Mouse (Mus musculus) limb, embryonic 14.5 days (tissue): ENCODE data around the gene Syncrip. TPM values are rescaled to one million over a fixed set of nuclear protein-coding genes. Genes with fewer than 3 reads are reported as not detected.

ENCODE experiments used
- ATAC-seq: fragments of 200-750 bp; cut with Nextera tagmentation; 2 replicates; pipeline ENCODE4 v1.8.0; 2017; ENCODE audit warnings: low read depth, moderate number of reproducible peaks, moderate TSS enrichment; ENCODE audit not compliant: low FRiP score
- DNase-seq: peaks from one replicate; pipeline ENCODE4 v3.0.0-alpha.2; 2015; ENCODE audit warnings: low spot score
- H3K27ac ChIP-seq: fragments of 300-500 bp; sonication (generic); replicated peaks from 2 replicates; pipeline ENCODE4 v1.5.1; 2014; ENCODE audit warnings: low read depth, mild to moderate bottlenecking, low read length, moderate library complexity, mixed read lengths
- H3K27me3 ChIP-seq: fragments of 300-500 bp; sonication (generic); 2 replicates; pipeline ENCODE4 v1.6.1; 2014; ENCODE audit warnings: low read length, mixed read lengths; ENCODE audit not compliant: control insufficient read depth, insufficient read depth
- H3K36me3 ChIP-seq: fragments of 300-500 bp; sonication (generic); 2 replicates; pipeline ENCODE4 v1.6.1; 2014; ENCODE audit warnings: mild to moderate bottlenecking, low read length, moderate library complexity, mixed read lengths; ENCODE audit not compliant: control insufficient read depth, insufficient read depth
- H3K4me1 ChIP-seq: fragments of 300-500 bp; sonication (generic); 2 replicates; pipeline ENCODE4 v1.6.1; 2014; ENCODE audit warnings: antibody characterized with exemption, low read length, mixed read lengths; ENCODE audit not compliant: control insufficient read depth, insufficient read depth
- H3K4me2 ChIP-seq: fragments of 300-500 bp; sonication (generic); replicated peaks from 2 replicates; pipeline ENCODE4 v1.6.1; 2014; ENCODE audit warnings: low read depth, mild to moderate bottlenecking, low read length, moderate library complexity; ENCODE audit not compliant: severe bottlenecking
- H3K4me3 ChIP-seq: fragments of 300-500 bp; sonication (generic); replicated peaks from 2 replicates; pipeline ENCODE4 v1.5.1; 2014; ENCODE audit warnings: low read length
- H3K9ac ChIP-seq: fragments of 300-500 bp; sonication (generic); 2 replicates; pipeline ENCODE4 v1.6.1; 2014; ENCODE audit warnings: mild to moderate bottlenecking, low read depth, low read length, moderate library complexity; ENCODE audit not compliant: severe bottlenecking
- H3K9me3 ChIP-seq: fragments of 300-500 bp; sonication (generic); 2 replicates; pipeline ENCODE4 v1.6.1; 2016; ENCODE audit warnings: low read length; ENCODE audit not compliant: control insufficient read depth
- POLR2A ChIP-seq: fragments of 200-500 bp; IDR thresholded peaks from 2 replicates; pipeline ENCODE4 v1.8.0; 2012; ENCODE audit warnings: inconsistent platforms, mild to moderate bottlenecking, moderate library complexity, borderline replicate concordance; ENCODE audit not compliant: insufficient read depth, insufficient read length; ENCODE audit errors: extremely low read depth
- WGBS: fragments of 180-500 bp; shearing (Covaris S2); extraction: QIAGEN DNeasy Blood & Tissue Kit; methylation state at CpG from one replicate; pipeline ENCODE4 v1.1.7; 2014; 5-methylcytosine and 5-hydroxymethylcytosine counted together
- polyA plus RNA-seq, 2 experiments: library from polyadenylated mRNA; depleted of rRNA in 1 of 2; stranded (reverse) in 1 of 2; unstranded in 1 of 2; fragments of >200 nt; fragmentation: Nextera tagmentation in 1 of 2; extraction: Ambion mirVana in 1 of 2; gene quantifications; 2 replicates each; pipeline versions ENCODE4 v1.2.1 to v1.2.3; 2012 to 2014

Gene Syncrip
- polyA plus RNA-seq, 2 experiments = 86.2 to 119 TPM

DNA sequence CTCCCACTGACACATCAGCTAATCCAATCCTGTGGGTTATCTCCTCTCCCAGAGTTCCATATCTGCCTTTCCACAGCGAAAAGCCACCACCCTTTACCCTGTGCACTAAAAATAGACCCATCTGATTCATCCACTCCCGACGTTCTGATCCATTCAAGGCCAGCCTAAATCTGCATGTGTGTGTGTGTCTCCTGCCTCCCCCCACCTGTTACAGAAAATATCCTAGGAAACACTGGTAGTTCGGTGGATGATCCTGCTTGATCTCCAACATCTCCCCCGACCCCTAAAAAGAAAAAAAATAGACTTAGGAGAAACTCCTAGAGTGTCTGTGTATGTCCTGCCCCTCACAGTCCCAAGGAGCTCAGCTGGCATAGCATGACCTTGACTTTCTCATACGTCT is 2.2 kb upstream of the Syncrip start:
- H3K27ac ChIP-seq = no peak overlapping the region
- ATAC-seq = no peak
- no peak overlapping the region for H3K4me2 ChIP-seq
- H3K4me3 ChIP-seq = no peak overlapping the region
- no peaks in the 10 kb centered on the region for H3K36me3 ChIP-seq
- H3K4me1 ChIP-seq = peaks cover 6% of the 10 kb centered on the region
- WGBS = 64% methylated on average over 6 of the region's 6 CpGs
- no peak for DNase-seq
- no peaks in the 10 kb centered on the region for H3K9me3 ChIP-seq
- H3K9ac ChIP-seq = no peak overlapping the region
- no peaks in the 10 kb centered on the region for H3K27me3 ChIP-seq
- no peak for TF ChIP-seq POLR2A

DNA sequence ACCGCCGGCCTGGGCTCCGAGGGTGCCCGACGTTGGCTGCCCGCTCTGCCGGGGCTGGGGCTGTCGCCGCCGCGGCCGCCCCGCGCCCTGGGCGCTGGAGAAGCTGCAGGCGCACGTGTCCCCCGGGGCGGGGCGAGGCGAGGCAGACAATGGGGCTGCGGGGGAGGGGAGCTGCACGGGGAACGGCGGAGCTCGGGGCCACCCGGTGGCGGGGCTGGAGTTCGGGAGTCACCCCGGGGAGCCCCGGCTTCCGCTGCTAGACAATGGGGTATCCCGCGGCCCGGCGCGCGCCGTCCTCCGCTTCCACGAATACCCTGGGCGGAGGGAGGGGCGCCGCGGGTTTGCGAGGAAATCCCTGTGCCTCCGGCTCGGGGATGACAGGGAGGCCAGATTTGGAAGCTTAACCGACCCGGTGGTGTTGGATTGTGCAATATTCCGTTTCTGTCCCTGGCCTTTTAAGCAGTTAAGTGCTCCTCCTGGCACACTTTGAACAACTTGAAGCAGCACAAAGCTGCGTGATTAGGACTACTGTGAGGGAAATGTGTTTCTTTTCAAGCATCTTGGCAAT is 539 bp upstream of the Syncrip start:
- peak; percentile 60 for DNase-seq
- Histone ChIP-seq H3K36me3 (peaks cover 13% of the 10 kb centered on the region; the same call in 1 of the 2 replicates), H3K9ac (peak overlapping the region; percentile 98), H3K9me3 (no peaks in the 10 kb centered on the region), H3K27me3 (no peaks in the 10 kb centered on the region), H3K4me1 (peaks cover 6% of the 10 kb centered on the region), H3K27ac (peak overlapping the region; percentile 98), H3K4me3 (peak overlapping the region; percentile 98), H3K4me2 (peak overlapping the region; percentile 61)
- no peak for ATAC-seq
- WGBS = under 1% methylated on average over 43 of the region's 52 CpGs
- TF ChIP-seq POLR2A = peak; percentile 66; the same call in 1 of the 2 replicates

DNA sequence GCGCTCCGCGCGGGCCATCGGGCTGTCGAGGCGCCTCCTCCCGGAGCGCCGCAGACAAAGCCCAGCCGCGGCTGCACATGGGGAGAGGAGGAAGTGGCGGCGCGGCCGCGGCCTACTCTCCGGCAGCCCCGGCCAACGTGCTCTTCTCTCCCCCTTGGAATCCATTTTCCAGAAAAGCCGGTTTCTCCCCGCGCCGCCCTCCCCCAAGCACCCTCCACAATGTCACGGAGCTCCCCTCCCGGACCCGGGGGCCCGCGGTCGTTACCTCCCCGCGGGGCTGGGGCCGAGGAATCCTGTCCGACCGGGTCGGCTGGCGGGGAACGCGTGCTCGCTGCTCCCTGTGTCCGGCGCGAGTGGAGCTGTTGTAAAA is 598 bp downstream of the Syncrip start:
- Histone ChIP-seq H3K4me2 (0 out of 2 replicates have a peak overlapping the region, but pooled peaks have one; percentile 78), H3K4me3 (peak overlapping the region; percentile 98), H3K36me3 (peaks cover 20% of the 10 kb centered on the region; the same call in 1 of the 2 replicates), H3K27ac (peak overlapping the region; percentile 98), H3K4me1 (peaks cover 6% of the 10 kb centered on the region), H3K9ac (peak overlapping the region; percentile 97), H3K27me3 (no peaks in the 10 kb centered on the region), H3K9me3 (no peaks in the 10 kb centered on the region)
- DNase-seq = peak; percentile 17
- no peak for TF ChIP-seq POLR2A
- no peak for ATAC-seq
- WGBS = 0% methylated on average over 8 of the region's 43 CpGs

DNA sequence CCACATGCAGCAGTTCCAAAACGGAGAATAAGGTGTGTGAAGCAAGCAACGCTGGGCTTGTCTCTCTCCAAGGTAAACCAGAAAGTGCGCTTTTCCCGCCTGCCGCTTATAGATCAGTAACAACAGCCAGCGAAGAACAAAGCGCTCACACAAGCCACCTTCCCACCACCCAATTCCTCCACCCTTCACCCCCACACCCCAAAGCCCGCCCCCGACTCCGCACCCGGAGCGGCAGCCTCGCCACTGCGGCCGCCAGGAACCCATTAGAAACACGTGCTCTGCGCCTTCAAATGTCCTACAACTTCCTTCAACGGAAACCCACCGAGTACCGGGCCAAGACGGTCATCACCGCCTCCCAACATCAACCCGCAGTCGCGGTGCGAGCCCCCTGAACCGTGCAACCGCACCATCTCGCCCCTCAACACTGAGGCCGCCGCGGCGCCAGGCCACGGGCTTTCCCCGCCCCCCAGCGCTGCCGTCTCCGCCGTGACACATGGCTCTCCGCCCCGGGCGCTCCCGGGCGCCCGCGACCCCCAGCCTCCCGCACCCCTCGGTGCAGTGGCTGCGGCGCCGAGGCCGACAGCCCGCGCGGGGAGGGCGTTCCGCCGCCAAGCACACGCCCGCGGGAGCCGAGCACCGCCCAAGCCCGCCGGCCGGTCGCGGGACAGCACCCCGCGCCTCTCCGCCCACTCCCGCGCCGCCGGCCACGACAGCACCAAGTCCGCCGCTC is 1.1 kb downstream of the Syncrip start:
- no peak for TF ChIP-seq POLR2A
- Histone ChIP-seq H3K36me3 (peaks cover 22% of the 10 kb centered on the region; the same call in 1 of the 2 replicates), H3K4me2 (peak overlapping the region; percentile 78), H3K27me3 (no peaks in the 10 kb centered on the region), H3K4me1 (peaks cover 6% of the 10 kb centered on the region), H3K9ac (peak overlapping the region; percentile 97), H3K27ac (peak overlapping the region; percentile 98), H3K4me3 (peak overlapping the region; percentile 98), H3K9me3 (no peaks in the 10 kb centered on the region)
- peak; percentile 22 for DNase-seq
- ATAC-seq = no peak
- whole genome bisulfite sequencing = 1% methylated on average over 43 of the region's 78 CpGs

DNA sequence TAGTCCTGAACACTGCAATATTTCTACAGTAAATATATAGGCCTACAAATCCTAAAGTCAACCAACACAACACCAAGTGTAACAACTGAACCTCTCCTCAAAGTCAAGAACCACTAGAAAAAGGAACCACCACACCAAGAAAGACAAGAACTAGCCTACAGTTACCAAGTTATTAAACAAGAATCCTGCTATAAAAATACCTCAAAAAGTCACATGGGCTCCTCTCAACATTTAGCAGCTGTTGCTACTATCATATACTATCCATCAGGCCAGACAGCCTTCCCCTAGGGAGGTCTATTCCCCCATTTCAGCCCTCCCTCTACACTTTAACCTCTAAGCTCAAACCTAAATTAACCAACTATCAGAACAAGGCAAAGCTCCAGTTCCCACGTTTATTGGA is 2.3 kb downstream of the Syncrip start:
- Histone ChIP-seq H3K9ac (peak overlapping the region; percentile 97), H3K4me2 (peak overlapping the region; percentile 78), H3K27me3 (no peaks in the 10 kb centered on the region), H3K27ac (no peak overlapping the region), H3K36me3 (peaks cover 32% of the 10 kb centered on the region), H3K4me3 (peak overlapping the region; percentile 98), H3K9me3 (no peaks in the 10 kb centered on the region), H3K4me1 (peaks cover 6% of the 10 kb centered on the region)
- no peak for TF ChIP-seq POLR2A
- peak; percentile 29 for DNase-seq
- 7% methylated on average over 1 of the region's 1 CpGs for WGBS
- ATAC-seq = no peak
